Mouse (Mus musculus): ENCODE data around the gene Mcm8. TPM values are rescaled to one million over a fixed set of nuclear protein-coding genes. Genes with fewer than 3 reads are reported as not detected.

Gene Mcm8
- polyA plus RNA-seq, 1 experiment from 2014 or later: 10.6 TPM

GRCm38 (mm10) chr2:132848361-132848760 lies 32.4 kb downstream of the Mcm8 start:
- Histone ChIP-seq H3K9me3 (no peaks in the 10 kb centered on the region), H3K36me3 (peaks cover 32% of the 10 kb centered on the region), H3K4me3 (no peak overlapping the region), H3K27me3 (no peaks in the 10 kb centered on the region), H3K27ac (no peak overlapping the region), H3K4me2 (no peak overlapping the region), H3K4me1 (peaks cover 10% of the 10 kb centered on the region), H3K9ac (no peak overlapping the region)
- 95% methylated on average over 4 of the region's 4 CpGs for WGBS
- ATAC-seq (ENCODE audit: insufficient number of reproducible peaks, low FRiP score, low TSS enrichment, low read depth): no peak

GRCm38 (mm10) chr2:132849141-132849540 lies 33.2 kb downstream of the Mcm8 start:
- no peak overlapping the region for H3K9ac ChIP-seq
- peaks cover 35% of the 10 kb centered on the region for H3K36me3 ChIP-seq
- WGBS: 85% methylated on average over 6 of the region's 6 CpGs
- no peaks in the 10 kb centered on the region for H3K27me3 ChIP-seq
- H3K4me1 ChIP-seq: peaks cover 10% of the 10 kb centered on the region
- no peak overlapping the region for H3K27ac ChIP-seq
- no peaks in the 10 kb centered on the region for H3K9me3 ChIP-seq
- no peak overlapping the region for H3K4me3 ChIP-seq
- ATAC-seq (ENCODE audit: insufficient number of reproducible peaks, low FRiP score, low TSS enrichment, low read depth): no peak
- H3K4me2 ChIP-seq: no peak overlapping the region

- Histone ChIP-seq H3K9ac (no peak overlapping the region), H3K27ac (no peak overlapping the region), H3K27me3 (no peaks in the 10 kb centered on the region), H3K4me3 (no peak overlapping the region), H3K36me3 (peaks cover 38% of the 10 kb centered on the region), H3K4me2 (no peak overlapping the region), H3K9me3 (no peaks in the 10 kb centered on the region), H3K4me1 (peaks cover 4% of the 10 kb centered on the region)
- WGBS: 92% methylated on average over 1 of the region's 1 CpGs
- no peak for ATAC-seq (ENCODE audit: insufficient number of reproducible peaks, low FRiP score, low TSS enrichment, low read depth)
Observed at GRCm38 (mm10) chr2:132853051-132853450, 37.1 kb downstream of the Mcm8 start.

- Histone ChIP-seq H3K9ac (no peak overlapping the region), H3K4me1 (no peaks in the 10 kb centered on the region), H3K9me3 (no peaks in the 10 kb centered on the region), H3K27ac (no peak overlapping the region), H3K36me3 (peaks cover 26% of the 10 kb centered on the region), H3K27me3 (no peaks in the 10 kb centered on the region), H3K4me2 (no peak overlapping the region), H3K4me3 (no peak overlapping the region)
- no peak for ATAC-seq (ENCODE audit: insufficient number of reproducible peaks, low FRiP score, low TSS enrichment, low read depth)
- WGBS: 75% methylated on average over 5 of the region's 5 CpGs
Observed at GRCm38 (mm10) chr2:132856333-132856732, 40.4 kb downstream of the Mcm8 start.

GRCm38 (mm10) chr2:132860435-132860834 lies 44.5 kb downstream of the Mcm8 start:
- H3K27ac ChIP-seq: no peak overlapping the region
- H3K9me3 ChIP-seq: no peaks in the 10 kb centered on the region
- no peaks in the 10 kb centered on the region for H3K4me1 ChIP-seq
- H3K27me3 ChIP-seq: no peaks in the 10 kb centered on the region
- no peak for ATAC-seq (ENCODE audit: insufficient number of reproducible peaks, low FRiP score, low TSS enrichment, low read depth)
- no peak overlapping the region for H3K9ac ChIP-seq
- H3K36me3 ChIP-seq: peaks cover 15% of the 10 kb centered on the region
- no peak overlapping the region for H3K4me3 ChIP-seq
- no peak overlapping the region for H3K4me2 ChIP-seq

GRCm38 (mm10) chr2:132861456-132861855 lies 45.5 kb downstream of the Mcm8 start:
- no peak overlapping the region for H3K4me2 ChIP-seq
- H3K4me1 ChIP-seq: no peaks in the 10 kb centered on the region
- no peak overlapping the region for H3K9ac ChIP-seq
- no peaks in the 10 kb centered on the region for H3K9me3 ChIP-seq
- no peak for ATAC-seq (ENCODE audit: insufficient number of reproducible peaks, low FRiP score, low TSS enrichment, low read depth)
- H3K27me3 ChIP-seq: no peaks in the 10 kb centered on the region
- peaks cover 21% of the 10 kb centered on the region for H3K36me3 ChIP-seq
- no peak overlapping the region for H3K27ac ChIP-seq
- H3K4me3 ChIP-seq: no peak overlapping the region
- WGBS: 74% methylated on average over 2 of the region's 2 CpGs

- H3K4me1 ChIP-seq: no peaks in the 10 kb centered on the region
- H3K27ac ChIP-seq: no peak overlapping the region
Observed at GRCm38 (mm10) chr2:132863325-132863724, 47.4 kb downstream of the Mcm8 start.

GRCm38 (mm10) chr2:132867521-132867920 lies 51.6 kb downstream of the Mcm8 start:
- Histone ChIP-seq H3K4me3 (no peak overlapping the region), H3K9ac (no peak overlapping the region), H3K4me1 (no peaks in the 10 kb centered on the region), H3K36me3 (peaks cover 28% of the 10 kb centered on the region), H3K4me2 (no peak overlapping the region), H3K27me3 (no peaks in the 10 kb centered on the region), H3K9me3 (no peaks in the 10 kb centered on the region), H3K27ac (no peak overlapping the region)
- no peak for ATAC-seq (ENCODE audit: insufficient number of reproducible peaks, low FRiP score, low TSS enrichment, low read depth)
- WGBS: 78% methylated on average over 5 of the region's 5 CpGs

More at GRCm38 (mm10) chr2:132863325-132863724, 47.4 kb downstream of the Mcm8 start:
- WGBS: 93% methylated on average over 2 of the region's 2 CpGs
- Histone ChIP-seq H3K4me3 (no peak overlapping the region), H3K27me3 (no peaks in the 10 kb centered on the region), H3K4me2 (no peak overlapping the region), H3K36me3 (peaks cover 28% of the 10 kb centered on the region), H3K9ac (no peak overlapping the region), H3K9me3 (no peaks in the 10 kb centered on the region)
- ATAC-seq (ENCODE audit: insufficient number of reproducible peaks, low FRiP score, low TSS enrichment, low read depth): no peak

GRCm38 (mm10) chr2:132869682-132870081 lies 53.7 kb downstream of the Mcm8 start:
- H3K4me2 ChIP-seq: no peak overlapping the region
- 77% methylated on average over 5 of the region's 5 CpGs for WGBS
- no peak for ATAC-seq (ENCODE audit: insufficient number of reproducible peaks, low FRiP score, low TSS enrichment, low read depth)

GRCm38 (mm10) chr2:132870286-132870685 lies 54.3 kb downstream of the Mcm8 start:
- Histone ChIP-seq H3K4me2 (no peak overlapping the region), H3K4me1 (no peaks in the 10 kb centered on the region), H3K36me3 (peaks cover 14% of the 10 kb centered on the region), H3K9me3 (no peaks in the 10 kb centered on the region), H3K4me3 (no peak overlapping the region), H3K27ac (no peak overlapping the region), H3K9ac (no peak overlapping the region), H3K27me3 (no peaks in the 10 kb centered on the region)
- ATAC-seq (ENCODE audit: insufficient number of reproducible peaks, low FRiP score, low TSS enrichment, low read depth): no peak
- WGBS: 78% methylated on average over 4 of the region's 4 CpGs

More at GRCm38 (mm10) chr2:132869682-132870081, 53.7 kb downstream of the Mcm8 start:
- peaks cover 18% of the 10 kb centered on the region for H3K36me3 ChIP-seq
- no peak overlapping the region for H3K4me3 ChIP-seq
- H3K9ac ChIP-seq: no peak overlapping the region
- no peaks in the 10 kb centered on the region for H3K27me3 ChIP-seq
- H3K27ac ChIP-seq: no peak overlapping the region
- no peaks in the 10 kb centered on the region for H3K4me1 ChIP-seq
- H3K9me3 ChIP-seq: no peaks in the 10 kb centered on the region

- Histone ChIP-seq H3K9ac (no peak overlapping the region), H3K4me3 (no peak overlapping the region), H3K27me3 (no peaks in the 10 kb centered on the region), H3K9me3 (no peaks in the 10 kb centered on the region), H3K27ac (no peak overlapping the region), H3K4me2 (no peak overlapping the region), H3K4me1 (no peaks in the 10 kb centered on the region), H3K36me3 (0 out of 2 replicates have a peak, but pooled peaks cover 6% of the 10 kb centered on the region)
- no peak for ATAC-seq (ENCODE audit: insufficient number of reproducible peaks, low FRiP score, low TSS enrichment, low read depth)
- 52% methylated on average over 3 of the region's 3 CpGs for WGBS
Observed at GRCm38 (mm10) chr2:132871663-132872062, 55.7 kb downstream of the Mcm8 start.

- Histone ChIP-seq H3K4me3 (no peak overlapping the region), H3K27ac (no peak overlapping the region), H3K36me3 (no peaks in the 10 kb centered on the region), H3K9ac (no peak overlapping the region), H3K4me1 (peaks cover 2% of the 10 kb centered on the region), H3K4me2 (no peak overlapping the region), H3K9me3 (no peaks in the 10 kb centered on the region), H3K27me3 (peaks cover 19% of the 10 kb centered on the region)
- no peak for ATAC-seq (ENCODE audit: insufficient number of reproducible peaks, low FRiP score, low TSS enrichment, low read depth)
- WGBS: 74% methylated on average over 10 of the region's 10 CpGs
Observed at GRCm38 (mm10) chr2:132873657-132874326, 57.9 kb downstream of the Mcm8 start.

GRCm38 (mm10) chr2:132876991-132877390 lies 61.0 kb downstream of the Mcm8 start:
- H3K4me1 ChIP-seq: peaks cover 28% of the 10 kb centered on the region
- peaks cover 46% of the 10 kb centered on the region for H3K27me3 ChIP-seq
- no peak overlapping the region for H3K4me3 ChIP-seq
- no peak for ATAC-seq (ENCODE audit: insufficient number of reproducible peaks, low FRiP score, low TSS enrichment, low read depth)
- H3K4me2 ChIP-seq: no peak overlapping the region
- 49% methylated on average over 1 of the region's 1 CpGs for WGBS
- no peaks in the 10 kb centered on the region for H3K36me3 ChIP-seq
- no peak overlapping the region for H3K9ac ChIP-seq
- H3K9me3 ChIP-seq: no peaks in the 10 kb centered on the region
- H3K27ac ChIP-seq: no peak overlapping the region

All from limb, embryonic 15.5 days (tissue).